Mouse (Mus musculus) midbrain, embryonic 11.5 days (tissue): ENCODE measurements at regions not wholly inside any gene's neighbourhood (a gene's known extent, or its start where the extent isn't known, plus 50 kb on each side); places are given as distances from the start of the nearest gene placed in this dataset.

Experiments
- ATAC-seq: fragments of 200-750 bp; cut with Nextera tagmentation; 2 replicates; pipeline ENCODE4 v1.8.0; 2017; ENCODE audit warnings: moderate TSS enrichment, moderate library complexity; ENCODE audit not compliant: low FRiP score
- DNase-seq: peaks from one replicate; pipeline ENCODE4 v3.0.0; 2015; ENCODE audit warnings: low spot score; ENCODE audit errors: missing footprints
- H3K27ac ChIP-seq: fragments of 300-500 bp; sonication (generic); 2 replicates; pipeline ENCODE4 v1.5.1; 2014; ENCODE audit warnings: low read depth, low read length
- H3K27me3 ChIP-seq: fragments of 300-500 bp; sonication (generic); 2 replicates; pipeline ENCODE4 v1.6.1; 2014; ENCODE audit warnings: mild to moderate bottlenecking, low read length, moderate library complexity, mixed read lengths; ENCODE audit not compliant: control insufficient read depth, insufficient read depth
- H3K36me3 ChIP-seq: fragments of 300-500 bp; sonication (generic); 2 replicates; pipeline ENCODE4 v1.6.1; 2014; ENCODE audit warnings: mild to moderate bottlenecking, low read length, moderate library complexity, mixed read lengths; ENCODE audit not compliant: control insufficient read depth, insufficient read depth
- H3K4me1 ChIP-seq: fragments of 300-500 bp; sonication (generic); 2 replicates; pipeline ENCODE4 v1.6.1; 2014; ENCODE audit warnings: low read length; ENCODE audit not compliant: control insufficient read depth, insufficient read depth
- H3K4me2 ChIP-seq: fragments of 300-500 bp; sonication (generic); 2 replicates; pipeline ENCODE4 v1.6.1; 2014; ENCODE audit warnings: mild to moderate bottlenecking, moderate library complexity
- H3K4me3 ChIP-seq: fragments of 300-500 bp; sonication (generic); 2 replicates; pipeline ENCODE4 v1.5.1; 2014; ENCODE audit warnings: low read depth, low read length
- H3K9ac ChIP-seq: fragments of 300-500 bp; sonication (generic); 2 replicates; pipeline ENCODE4 v1.6.1; 2014; ENCODE audit warnings: low read length
- H3K9me3 ChIP-seq: fragments of 300-500 bp; sonication (generic); 2 replicates; pipeline ENCODE4 v1.6.1; 2016; ENCODE audit warnings: low read length; ENCODE audit not compliant: control insufficient read depth
- WGBS: fragments of 180-500 bp; shearing (Covaris S2); extraction: QIAGEN DNeasy Blood & Tissue Kit; methylation state at CpG from one replicate; pipeline ENCODE4 v1.1.7; 2014; 5-methylcytosine and 5-hydroxymethylcytosine counted together

- no peak for ATAC-seq
- Histone ChIP-seq H3K4me1 (no peaks in the 10 kb centered on the region), H3K4me2 (no peak overlapping the region), H3K4me3 (no peak overlapping the region), H3K9me3 (no peaks in the 10 kb centered on the region), H3K27ac (no peak overlapping the region), H3K9ac (no peak overlapping the region), H3K27me3 (no peaks in the 10 kb centered on the region), H3K36me3 (no peaks in the 10 kb centered on the region)
- 92% methylated on average over 4 of the region's 4 CpGs for WGBS
- no peak for DNase-seq
Measured at GRCm38 (mm10) chr4:8998606-8999005, 759.8 kb upstream of the Car8 start.

GRCm38 (mm10) chr4:8992171-8992570 is 753.3 kb upstream of the Car8 start:
- 84% methylated on average over 1 of the region's 1 CpGs for WGBS
- ATAC-seq = no peak

GRCm38 (mm10) chr4:8990551-8990950 is 751.7 kb upstream of the Car8 start:
- Histone ChIP-seq H3K9me3 (no peaks in the 10 kb centered on the region), H3K4me2 (no peak overlapping the region), H3K9ac (no peak overlapping the region), H3K27ac (no peak overlapping the region), H3K36me3 (no peaks in the 10 kb centered on the region), H3K27me3 (no peaks in the 10 kb centered on the region), H3K4me3 (no peak overlapping the region), H3K4me1 (peaks cover 12% of the 10 kb centered on the region)
- no peak for DNase-seq
- ATAC-seq = no peak
- WGBS = 87% methylated on average over 5 of the region's 5 CpGs

More at GRCm38 (mm10) chr4:8992171-8992570, 753.3 kb upstream of the Car8 start:
- Histone ChIP-seq H3K27ac (no peak overlapping the region), H3K27me3 (no peaks in the 10 kb centered on the region), H3K36me3 (no peaks in the 10 kb centered on the region), H3K4me3 (no peak overlapping the region), H3K4me1 (peaks cover 12% of the 10 kb centered on the region), H3K4me2 (no peak overlapping the region), H3K9me3 (no peaks in the 10 kb centered on the region), H3K9ac (no peak overlapping the region)
- no peak for DNase-seq

- H3K4me3 ChIP-seq = no peak overlapping the region
- whole genome bisulfite sequencing = 77% methylated on average over 6 of the region's 6 CpGs
- no peaks in the 10 kb centered on the region for H3K27me3 ChIP-seq
- H3K9ac ChIP-seq = no peak overlapping the region
- H3K9me3 ChIP-seq = no peaks in the 10 kb centered on the region
- peaks cover 12% of the 10 kb centered on the region for H3K4me1 ChIP-seq
- H3K36me3 ChIP-seq = no peaks in the 10 kb centered on the region
- DNase-seq (no peak), ATAC-seq (no peak)
- no peak overlapping the region for H3K27ac ChIP-seq
- H3K4me2 ChIP-seq = no peak overlapping the region
Measured at GRCm38 (mm10) chr4:8989614-8990013, 750.8 kb upstream of the Car8 start.

- Histone ChIP-seq H3K4me1 (peaks cover 12% of the 10 kb centered on the region), H3K27me3 (no peaks in the 10 kb centered on the region), H3K4me2 (no peak overlapping the region), H3K9ac (no peak overlapping the region), H3K9me3 (no peaks in the 10 kb centered on the region), H3K4me3 (no peak overlapping the region), H3K36me3 (no peaks in the 10 kb centered on the region), H3K27ac (no peak overlapping the region)
- ATAC-seq (no peak), DNase-seq (no peak)
- 89% methylated on average over 4 of the region's 4 CpGs for WGBS
Measured at GRCm38 (mm10) chr4:8989110-8989509, 750.3 kb upstream of the Car8 start.

GRCm38 (mm10) chr4:8988345-8988733 is 749.5 kb upstream of the Car8 start:
- no peaks in the 10 kb centered on the region for H3K27me3 ChIP-seq
- H3K4me1 ChIP-seq = peaks cover 12% of the 10 kb centered on the region
- H3K4me3 ChIP-seq = no peak overlapping the region
- H3K9me3 ChIP-seq = no peaks in the 10 kb centered on the region
- H3K4me2 ChIP-seq = no peak overlapping the region
- no peak overlapping the region for H3K27ac ChIP-seq
- DNase-seq = no peak
- WGBS = 63% methylated on average over 8 of the region's 8 CpGs
- no peaks in the 10 kb centered on the region for H3K36me3 ChIP-seq
- ATAC-seq = no peak
- H3K9ac ChIP-seq = no peak overlapping the region

- Histone ChIP-seq H3K4me2 (no peak overlapping the region), H3K27me3 (no peaks in the 10 kb centered on the region), H3K27ac (no peak overlapping the region), H3K9ac (no peak overlapping the region), H3K9me3 (no peaks in the 10 kb centered on the region), H3K4me3 (no peak overlapping the region), H3K4me1 (peaks cover 12% of the 10 kb centered on the region), H3K36me3 (no peaks in the 10 kb centered on the region)
- 58% methylated on average over 10 of the region's 10 CpGs for WGBS
- ATAC-seq = no peak
- no peak for DNase-seq
Measured at GRCm38 (mm10) chr4:8987544-8988344, 748.9 kb upstream of the Car8 start.

GRCm38 (mm10) chr4:8986394-8987091 is 747.7 kb upstream of the Car8 start:
- no peaks in the 10 kb centered on the region for H3K36me3 ChIP-seq
- ATAC-seq (0 out of 2 replicates have a peak, but pooled peaks have one; percentile 19), DNase-seq (no peak)
- H3K4me1 ChIP-seq = peaks cover 12% of the 10 kb centered on the region
- WGBS = 62% methylated on average over 13 of the region's 13 CpGs
- no peaks in the 10 kb centered on the region for H3K9me3 ChIP-seq
- H3K4me3 ChIP-seq = no peak overlapping the region
- no peak overlapping the region for H3K9ac ChIP-seq
- H3K27ac ChIP-seq = no peak overlapping the region
- H3K27me3 ChIP-seq = no peaks in the 10 kb centered on the region
- no peak overlapping the region for H3K4me2 ChIP-seq

GRCm38 (mm10) chr4:8984059-8984606 is 745.3 kb upstream of the Car8 start:
- DNase-seq (no peak), ATAC-seq (no peak)
- no peak overlapping the region for H3K4me2 ChIP-seq
- WGBS = 92% methylated on average over 5 of the region's 5 CpGs
- H3K4me1 ChIP-seq = peaks cover 9% of the 10 kb centered on the region
- no peaks in the 10 kb centered on the region for H3K27me3 ChIP-seq
- no peaks in the 10 kb centered on the region for H3K36me3 ChIP-seq
- H3K27ac ChIP-seq = no peak overlapping the region
- H3K9ac ChIP-seq = no peak overlapping the region
- no peaks in the 10 kb centered on the region for H3K9me3 ChIP-seq
- H3K4me3 ChIP-seq = no peak overlapping the region
